Mouse (Mus musculus) heart, postnatal 4 days (tissue): ENCODE results near the gene Oas1d. TPM values are rescaled to one million over a fixed set of nuclear protein-coding genes. Genes with fewer than 3 reads are reported as not detected.
"Not testable (repeated sequence)": the region's sequence is repeated elsewhere in the genome, so short reads cannot be mapped to it uniquely, and the experiment has no call there.

ENCODE experiments used
- DNase-seq: peaks from one replicate; pipeline ENCODE4 v3.0.0; 2021
- total RNA-seq, 2 experiments: library from RNA; stranded (reverse); gene quantifications; 2 replicates each; pipeline ENCODE4 v1.2.3; 2021

Gene Oas1d
- total RNA-seq, 2 experiments from 2014 or later, result not detected

GRCm38 (mm10) chr5:120902056-120902455 is 12.3 kb upstream of the Oas1d start:
- DNase-seq, result no peak

GRCm38 (mm10) chr5:120906791-120907733 is 7.3 kb upstream of the Oas1d start, which contains the start of gene Oas1a:
Gene Oas1a, minus strand, starts transcription at chr5:120907521.
- not testable (repeated sequence) for DNase-seq

- DNase-seq, result no peak
Observed at GRCm38 (mm10) chr5:120908196-120908920, 6.0 kb upstream of the Oas1d start.

- DNase-seq, result not testable (repeated sequence)
Observed at GRCm38 (mm10) chr5:120919156-120919935, 5.0 kb downstream of the Oas1d start.

GRCm38 (mm10) chr5:120920296-120920695 is 6.0 kb downstream of the Oas1d start:
- DNase-seq, result no peak

- DNase-seq, result no peak
Observed at GRCm38 (mm10) chr5:120923969-120924368, 9.6 kb downstream of the Oas1d start.

GRCm38 (mm10) chr5:120924520-120924919 is 10.2 kb downstream of the Oas1d start:
- DNase-seq, result not testable (repeated sequence)

- DNase-seq, result not testable (repeated sequence)
Observed at GRCm38 (mm10) chr5:120926311-120926710, 12.0 kb downstream of the Oas1d start.

GRCm38 (mm10) chr5:120927036-120927435 is 12.7 kb downstream of the Oas1d start:
- no peak for DNase-seq

GRCm38 (mm10) chr5:120933966-120934365 is 19.6 kb downstream of the Oas1d start:
- DNase-seq, result no peak

GRCm38 (mm10) chr5:120937841-120938240 is 23.5 kb downstream of the Oas1d start:
- no peak for DNase-seq

- no peak for DNase-seq
Observed at GRCm38 (mm10) chr5:120938586-120938985, 24.2 kb downstream of the Oas1d start.

GRCm38 (mm10) chr5:120942076-120942475 is 27.7 kb downstream of the Oas1d start:
- no peak for DNase-seq

- DNase-seq, result no peak
Observed at GRCm38 (mm10) chr5:120952242-120952770, 38.0 kb downstream of the Oas1d start.

GRCm38 (mm10) chr5:120953974-120954373 is 39.6 kb downstream of the Oas1d start:
- peak; percentile 23 for DNase-seq

- peak; percentile 16 for DNase-seq
Observed at GRCm38 (mm10) chr5:120961004-120961403, 46.7 kb downstream of the Oas1d start.

GRCm38 (mm10) chr5:120966156-120966555 is 51.8 kb downstream of the Oas1d start:
- no peak for DNase-seq

- no peak for DNase-seq
Observed at GRCm38 (mm10) chr5:120966894-120967293, 52.6 kb downstream of the Oas1d start.

- no peak for DNase-seq
Observed at GRCm38 (mm10) chr5:120967355-120968133, 53.2 kb downstream of the Oas1d start.

- DNase-seq, result no peak
Observed at GRCm38 (mm10) chr5:120968134-120968532, 53.8 kb downstream of the Oas1d start.

GRCm38 (mm10) chr5:120968799-120969198 is 54.5 kb downstream of the Oas1d start:
- no peak for DNase-seq
